Mouse (Mus musculus) kidney, embryonic 14.5 days (tissue): Measurements from ENCODE around the gene Spin1. TPM values are rescaled to one million over a fixed set of nuclear protein-coding genes. Genes with fewer than 3 reads are reported as not detected.

Experiments
- ATAC-seq: fragments of 200-750 bp; cut with Nextera tagmentation; 2 replicates; pipeline ENCODE4 v1.8.0; 2017; ENCODE audit warnings: moderate number of reproducible peaks, mild to moderate bottlenecking, moderate TSS enrichment, moderate library complexity; ENCODE audit not compliant: low FRiP score, low TSS enrichment
- H3K27ac ChIP-seq: fragments of 300-500 bp; sonication (generic); 2 replicates; pipeline ENCODE4 v1.5.1; 2014; ENCODE audit warnings: low read depth, mild to moderate bottlenecking, low read length, moderate library complexity, mixed read lengths
- H3K27me3 ChIP-seq: fragments of 300-500 bp; sonication (generic); 2 replicates; pipeline ENCODE4 v1.6.1; 2014; ENCODE audit warnings: mild to moderate bottlenecking, low read length; ENCODE audit not compliant: control insufficient read depth, insufficient read depth
- H3K36me3 ChIP-seq: fragments of 300-500 bp; sonication (generic); 2 replicates; pipeline ENCODE4 v1.6.1; 2014; ENCODE audit warnings: low read length, mixed read lengths; ENCODE audit not compliant: control insufficient read depth, insufficient read depth
- H3K4me1 ChIP-seq: fragments of 300-500 bp; sonication (generic); 2 replicates; pipeline ENCODE4 v1.6.1; 2014; ENCODE audit warnings: low read length, mixed read lengths; ENCODE audit not compliant: control insufficient read depth, insufficient read depth
- H3K4me2 ChIP-seq: fragments of 300-500 bp; sonication (generic); replicated peaks from 2 replicates; pipeline ENCODE4 v1.6.1; 2014; ENCODE audit warnings: low read depth, mild to moderate bottlenecking, low read length
- H3K4me3 ChIP-seq: fragments of 300-500 bp; sonication (generic); 2 replicates; pipeline ENCODE4 v1.5.1; 2014; ENCODE audit warnings: mild to moderate bottlenecking, low read length
- H3K9ac ChIP-seq: fragments of 300-500 bp; sonication (generic); 2 replicates; pipeline ENCODE4 v1.6.1; 2014; ENCODE audit warnings: low read depth, mild to moderate bottlenecking, low read length, moderate library complexity
- H3K9me3 ChIP-seq: fragments of 300-500 bp; sonication (generic); 2 replicates; pipeline ENCODE4 v1.6.1; 2016; ENCODE audit warnings: low read length; ENCODE audit not compliant: control insufficient read depth
- WGBS: fragments of 180-500 bp; shearing (Covaris S2); extraction: QIAGEN DNeasy Blood & Tissue Kit; methylation state at CpG from one replicate; pipeline ENCODE4 v1.1.7; 2014; 5-methylcytosine and 5-hydroxymethylcytosine counted together
- polyA plus RNA-seq: library from polyadenylated mRNA; unstranded; fragments of >200 nt; fragmentation: Nextera tagmentation; extraction: Ambion mirVana; gene quantifications from 2 replicates; pipeline ENCODE4 v1.2.1, GENCODE M21; 2014

Spin1 gene
- polyA plus RNA-seq, 1 experiment from 2014 or later = 107 TPM

GRCm38 (mm10) chr13:51166711-51167110, 66.0 kb downstream of the Spin1 start:
- no peak overlapping the region for H3K9ac ChIP-seq
- H3K27me3 ChIP-seq = peaks cover 9% of the 10 kb centered on the region
- ATAC-seq = no peak
- H3K27ac ChIP-seq = no peak overlapping the region
- H3K4me1 ChIP-seq = 0 out of 2 replicates have a peak, but pooled peaks cover 6% of the 10 kb centered on the region
- H3K4me2 ChIP-seq = no peak overlapping the region
- WGBS = 54% methylated on average over 11 of the region's 11 CpGs
- H3K36me3 ChIP-seq = no peaks in the 10 kb centered on the region
- no peaks in the 10 kb centered on the region for H3K9me3 ChIP-seq
- H3K4me3 ChIP-seq = no peak overlapping the region

GRCm38 (mm10) chr13:51170215-51170614, 69.5 kb downstream of the Spin1 start:
- no peak overlapping the region for H3K9ac ChIP-seq
- peak overlapping the region; percentile 53 for H3K4me3 ChIP-seq
- 37% methylated on average over 11 of the region's 11 CpGs for WGBS
- H3K36me3 ChIP-seq = no peaks in the 10 kb centered on the region
- H3K27me3 ChIP-seq = peaks cover 18% of the 10 kb centered on the region
- 0 out of 2 replicates have a peak, but pooled peaks cover 6% of the 10 kb centered on the region for H3K4me1 ChIP-seq
- no peaks in the 10 kb centered on the region for H3K9me3 ChIP-seq
- H3K27ac ChIP-seq = no peak overlapping the region
- peak overlapping the region; percentile 97 for H3K4me2 ChIP-seq
- ATAC-seq = 0 out of 2 replicates have a peak, but pooled peaks have one; percentile 11

GRCm38 (mm10) chr13:51170691-51171680, 70.3 kb downstream of the Spin1 start, which contains the start of gene Nxnl2:
Gene Nxnl2 (plus strand): TSS chr13:51171022.
- H3K9me3 ChIP-seq = no peaks in the 10 kb centered on the region
- WGBS = under 1% methylated on average over 58 of the region's 64 CpGs
- H3K4me1 ChIP-seq = 0 out of 2 replicates have a peak, but pooled peaks cover 6% of the 10 kb centered on the region
- ATAC-seq = peak; percentile 76
- peak within 1 kb of the TSS; percentile 53 for H3K4me3 ChIP-seq
- H3K4me2 ChIP-seq = peak within 1 kb of the TSS; percentile 97
- peak within 1 kb of the TSS; percentile 50 for H3K9ac ChIP-seq
- H3K27me3 ChIP-seq = peaks cover 18% of the 10 kb centered on the region
- no peaks in the 10 kb centered on the region for H3K36me3 ChIP-seq
- no peak within 1 kb of the TSS for H3K27ac ChIP-seq

GRCm38 (mm10) chr13:51172601-51173000, 71.9 kb downstream of the Spin1 start:
- H3K4me2 ChIP-seq = no peak overlapping the region
- no peak for ATAC-seq
- 91% methylated on average over 7 of the region's 7 CpGs for WGBS

GRCm38 (mm10) chr13:51178932-51179331, 78.3 kb downstream of the Spin1 start:
- H3K9me3 ChIP-seq = no peaks in the 10 kb centered on the region
- 81% methylated on average over 10 of the region's 10 CpGs for WGBS
- H3K36me3 ChIP-seq = no peaks in the 10 kb centered on the region
- H3K4me2 ChIP-seq = no peak overlapping the region
- no peaks in the 10 kb centered on the region for H3K27me3 ChIP-seq
- no peaks in the 10 kb centered on the region for H3K4me1 ChIP-seq
- H3K27ac ChIP-seq = no peak overlapping the region
- no peak for ATAC-seq
- H3K4me3 ChIP-seq = no peak overlapping the region
- no peak overlapping the region for H3K9ac ChIP-seq

More at GRCm38 (mm10) chr13:51172601-51173000, 71.9 kb downstream of the Spin1 start:
- Histone ChIP-seq H3K9ac (no peak overlapping the region), H3K27me3 (peaks cover 18% of the 10 kb centered on the region), H3K9me3 (no peaks in the 10 kb centered on the region), H3K4me3 (no peak overlapping the region), H3K4me1 (0 out of 2 replicates have a peak, but pooled peaks cover 6% of the 10 kb centered on the region), H3K36me3 (no peaks in the 10 kb centered on the region), H3K27ac (no peak overlapping the region)

GRCm38 (mm10) chr13:51179362-51179761, 78.7 kb downstream of the Spin1 start:
- Histone ChIP-seq H3K4me2 (no peak overlapping the region), H3K27me3 (no peaks in the 10 kb centered on the region), H3K4me3 (no peak overlapping the region), H3K36me3 (no peaks in the 10 kb centered on the region), H3K27ac (no peak overlapping the region), H3K9ac (no peak overlapping the region), H3K9me3 (no peaks in the 10 kb centered on the region), H3K4me1 (no peaks in the 10 kb centered on the region)
- WGBS = 47% methylated on average over 3 of the region's 3 CpGs
- ATAC-seq = no peak

GRCm38 (mm10) chr13:51182236-51182635, 81.6 kb downstream of the Spin1 start:
- Histone ChIP-seq H3K4me2 (no peak overlapping the region), H3K4me3 (no peak overlapping the region), H3K9ac (no peak overlapping the region), H3K27ac (no peak overlapping the region), H3K36me3 (no peaks in the 10 kb centered on the region), H3K9me3 (no peaks in the 10 kb centered on the region), H3K4me1 (no peaks in the 10 kb centered on the region), H3K27me3 (no peaks in the 10 kb centered on the region)
- WGBS = 88% methylated on average over 7 of the region's 7 CpGs
- ATAC-seq = no peak

- no peak overlapping the region for H3K4me3 ChIP-seq
- WGBS = 89% methylated on average over 3 of the region's 3 CpGs
- no peak overlapping the region for H3K4me2 ChIP-seq
- no peak for ATAC-seq
- H3K27ac ChIP-seq = no peak overlapping the region
- no peaks in the 10 kb centered on the region for H3K36me3 ChIP-seq
- H3K27me3 ChIP-seq = no peaks in the 10 kb centered on the region
- H3K4me1 ChIP-seq = no peaks in the 10 kb centered on the region
- H3K9ac ChIP-seq = no peak overlapping the region
- no peaks in the 10 kb centered on the region for H3K9me3 ChIP-seq
Measured at GRCm38 (mm10) chr13:51184896-51185295, 84.2 kb downstream of the Spin1 start.

- 68% methylated on average over 3 of the region's 3 CpGs for WGBS
Measured at GRCm38 (mm10) chr13:51190336-51190735, 89.7 kb downstream of the Spin1 start.

More at GRCm38 (mm10) chr13:51190336-51190735, 89.7 kb downstream of the Spin1 start:
- Histone ChIP-seq H3K27me3 (no peaks in the 10 kb centered on the region), H3K9me3 (no peaks in the 10 kb centered on the region), H3K9ac (no peak overlapping the region), H3K27ac (no peak overlapping the region), H3K4me3 (no peak overlapping the region), H3K4me1 (no peaks in the 10 kb centered on the region), H3K4me2 (no peak overlapping the region), H3K36me3 (no peaks in the 10 kb centered on the region)
- no peak for ATAC-seq
